Mouse (Mus musculus) midbrain, embryonic 13.5 days (tissue): ENCODE data around the gene Ush2a. TPM values are rescaled to one million over a fixed set of nuclear protein-coding genes. Genes with fewer than 3 reads are reported as not detected.

Source experiments
- ATAC-seq: fragments of 200-750 bp; cut with Nextera tagmentation; 2 replicates; pipeline ENCODE4 v1.8.0; 2017; ENCODE audit warnings: mild to moderate bottlenecking, moderate TSS enrichment, moderate library complexity
- H3K27ac ChIP-seq: fragments of 300-500 bp; sonication (generic); 2 replicates; pipeline ENCODE4 v1.5.1; 2015; ENCODE audit warnings: inconsistent platforms, mild to moderate bottlenecking, moderate library complexity
- H3K27me3 ChIP-seq: fragments of 300-500 bp; sonication (generic); 2 replicates; pipeline ENCODE4 v1.6.1; 2015; ENCODE audit warnings: mild to moderate bottlenecking, inconsistent platforms
- H3K36me3 ChIP-seq: fragments of 300-500 bp; sonication (generic); 2 replicates; pipeline ENCODE4 v1.6.1; 2015; ENCODE audit warnings: mild to moderate bottlenecking, inconsistent platforms
- H3K4me1 ChIP-seq: fragments of 300-500 bp; sonication (generic); replicated peaks from 2 replicates; pipeline ENCODE4 v1.6.1; 2015; ENCODE audit warnings: inconsistent platforms
- H3K4me2 ChIP-seq: fragments of 300-500 bp; sonication (generic); replicated peaks from 2 replicates; pipeline ENCODE4 v1.6.1; 2015; ENCODE audit warnings: moderate library complexity, mild to moderate bottlenecking, inconsistent platforms
- H3K4me3 ChIP-seq: fragments of 300-500 bp; sonication (generic); replicated peaks from 2 replicates; pipeline ENCODE4 v1.5.1; 2015; ENCODE audit warnings: mild to moderate bottlenecking, inconsistent platforms
- H3K9ac ChIP-seq: fragments of 300-500 bp; sonication (generic); replicated peaks from 2 replicates; pipeline ENCODE4 v1.6.1; 2015; ENCODE audit warnings: mild to moderate bottlenecking, inconsistent platforms
- H3K9me3 ChIP-seq: fragments of 300-500 bp; sonication (generic); 2 replicates; pipeline ENCODE4 v1.6.1; 2016; ENCODE audit warnings: mild to moderate bottlenecking, inconsistent platforms
- WGBS: fragments of 180-500 bp; shearing (Covaris S2); methylation state at CpG from one replicate; pipeline ENCODE4 v1.1.7; 2015; 5-methylcytosine and 5-hydroxymethylcytosine counted together
- polyA plus RNA-seq: library from polyadenylated mRNA; unstranded; fragments of >200 nt; fragmentation: Nextera tagmentation; extraction: Ambion mirVana; gene quantifications from 2 replicates; pipeline ENCODE4 v1.2.1, GENCODE M21; 2015

Ush2a gene
- polyA plus RNA-seq, 1 experiment from 2014 or later: 0.13 TPM

DNA sequence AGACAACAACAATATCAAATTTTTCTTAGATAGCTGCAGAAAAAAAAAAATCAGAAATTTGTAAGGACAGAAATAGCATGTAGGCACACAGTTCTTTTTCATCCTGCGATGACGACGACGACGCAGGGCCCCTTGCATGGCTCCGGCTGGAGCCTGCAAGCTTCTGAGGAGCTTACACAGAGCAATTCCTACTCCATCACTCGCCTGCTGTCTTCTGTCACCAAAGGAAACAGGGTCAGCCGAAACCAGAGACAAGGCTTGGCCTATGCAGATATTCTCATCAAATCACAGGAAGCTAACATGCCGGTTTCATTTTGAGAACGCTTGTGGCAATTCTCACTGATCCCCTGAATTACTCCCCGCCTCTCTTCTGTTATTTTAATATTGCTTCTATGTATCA is 604.7 kb downstream of the Ush2a start:
- peaks cover 9% of the 10 kb centered on the region; the same call in 1 of the 2 replicates for H3K4me1 ChIP-seq
- 87% methylated on average over 11 of the region's 11 CpGs for WGBS
- peak overlapping the region; percentile 11; the same call in 1 of the 2 replicates for H3K27ac ChIP-seq
- H3K9ac ChIP-seq: no peak overlapping the region
- H3K4me2 ChIP-seq: no peak overlapping the region
- no peak for ATAC-seq
- no peak overlapping the region for H3K4me3 ChIP-seq
- no peaks in the 10 kb centered on the region for H3K36me3 ChIP-seq
- no peaks in the 10 kb centered on the region for H3K27me3 ChIP-seq
- no peaks in the 10 kb centered on the region for H3K9me3 ChIP-seq

DNA sequence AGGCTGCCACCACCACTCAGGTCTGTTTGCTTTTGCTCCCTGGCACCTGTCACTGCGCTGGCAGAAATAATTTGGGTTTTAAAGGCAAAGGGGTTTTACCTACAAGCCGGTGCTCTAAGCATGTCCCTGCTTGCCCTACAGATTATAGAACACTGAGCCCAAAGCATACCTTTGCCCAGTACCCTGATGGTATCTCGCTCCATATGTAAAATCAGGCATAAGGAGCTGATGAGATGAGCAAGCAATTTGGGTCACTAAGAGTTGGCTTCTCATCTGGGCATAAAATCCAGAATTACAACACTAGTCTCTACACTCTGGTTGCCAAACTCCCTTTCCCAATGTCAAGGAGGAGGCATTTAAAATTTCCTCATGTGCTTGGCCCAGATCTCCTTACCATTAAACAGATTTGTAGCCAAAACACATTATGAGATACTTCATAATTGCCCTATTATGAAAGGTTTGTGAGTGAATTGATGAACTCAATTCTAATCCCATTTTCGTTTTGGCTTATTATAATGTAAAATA is 616.8 kb downstream of the Ush2a start:
- Histone ChIP-seq H3K4me1 (no peaks in the 10 kb centered on the region), H3K9ac (no peak overlapping the region), H3K36me3 (no peaks in the 10 kb centered on the region), H3K27me3 (no peaks in the 10 kb centered on the region), H3K4me3 (no peak overlapping the region), H3K4me2 (no peak overlapping the region), H3K27ac (no peak overlapping the region), H3K9me3 (no peaks in the 10 kb centered on the region)
- 89% methylated on average over 4 of the region's 4 CpGs for WGBS
- no peak for ATAC-seq

DNA sequence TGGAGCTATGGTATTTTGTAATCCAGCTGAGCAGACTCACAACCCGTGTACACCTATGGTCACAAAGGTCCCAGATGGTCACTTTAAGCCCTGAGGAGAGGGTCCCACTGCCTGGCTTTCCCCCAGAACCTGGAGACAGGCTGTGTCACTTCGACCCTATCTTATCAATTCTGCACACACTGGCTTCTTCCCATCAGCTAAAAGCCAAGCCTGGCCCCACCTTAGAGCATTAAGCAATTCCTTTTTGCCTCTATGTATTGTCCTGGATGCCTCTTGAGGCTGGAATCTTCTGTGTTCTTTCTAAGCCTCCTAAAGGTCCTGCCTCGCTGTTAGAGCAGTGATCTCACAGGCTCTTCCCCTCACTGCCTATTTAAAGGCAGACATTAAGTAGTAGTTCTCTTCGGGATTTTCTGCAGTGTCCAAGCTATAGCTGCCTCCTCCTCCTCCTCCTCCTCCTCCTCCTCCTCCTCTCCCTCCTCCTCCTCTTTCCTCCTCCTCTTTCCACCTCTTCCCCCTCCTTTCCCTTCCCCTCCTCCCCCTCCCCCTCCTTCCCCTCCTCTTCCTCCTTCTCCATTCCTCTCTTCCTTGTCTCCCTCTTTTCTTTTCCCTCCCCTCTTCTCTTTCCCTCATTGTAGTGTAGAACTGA is 635.2 kb downstream of the Ush2a start:
- WGBS: 46% methylated on average over 4 of the region's 4 CpGs
- Histone ChIP-seq H3K4me3 (no peak overlapping the region), H3K36me3 (no peaks in the 10 kb centered on the region), H3K9ac (no peak overlapping the region), H3K4me2 (no peak overlapping the region), H3K27ac (no peak overlapping the region), H3K4me1 (no peaks in the 10 kb centered on the region), H3K27me3 (no peaks in the 10 kb centered on the region), H3K9me3 (no peaks in the 10 kb centered on the region)
- ATAC-seq: no peak

DNA sequence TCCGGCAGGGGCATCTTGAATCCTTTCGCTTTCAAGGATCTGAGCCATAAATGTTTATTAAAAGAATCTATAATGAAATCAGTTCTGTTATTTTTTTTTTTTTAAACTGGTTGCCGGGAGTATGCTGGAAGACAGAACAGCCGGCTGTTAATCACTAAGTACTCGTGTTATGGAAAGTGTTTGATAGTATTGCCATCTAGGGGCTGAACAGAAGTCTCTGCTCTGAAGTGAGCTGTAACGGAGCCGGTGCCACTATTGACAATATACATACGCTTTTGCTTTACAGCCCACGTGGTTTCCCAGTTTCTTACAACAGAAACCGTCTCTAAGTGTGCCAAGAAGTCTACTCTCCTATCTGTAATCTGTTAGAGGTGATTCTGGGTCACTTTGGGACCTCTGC is 642.3 kb downstream of the Ush2a start:
- ATAC-seq: peak; percentile 66
- no peak overlapping the region for H3K4me2 ChIP-seq
- WGBS: 53% methylated on average over 10 of the region's 10 CpGs
- H3K9ac ChIP-seq: no peak overlapping the region
- no peaks in the 10 kb centered on the region for H3K9me3 ChIP-seq
- H3K4me1 ChIP-seq: 0 out of 2 replicates have a peak, but pooled peaks cover 3% of the 10 kb centered on the region
- no peaks in the 10 kb centered on the region for H3K27me3 ChIP-seq
- H3K36me3 ChIP-seq: no peaks in the 10 kb centered on the region
- H3K4me3 ChIP-seq: no peak overlapping the region
- no peak overlapping the region for H3K27ac ChIP-seq

DNA sequence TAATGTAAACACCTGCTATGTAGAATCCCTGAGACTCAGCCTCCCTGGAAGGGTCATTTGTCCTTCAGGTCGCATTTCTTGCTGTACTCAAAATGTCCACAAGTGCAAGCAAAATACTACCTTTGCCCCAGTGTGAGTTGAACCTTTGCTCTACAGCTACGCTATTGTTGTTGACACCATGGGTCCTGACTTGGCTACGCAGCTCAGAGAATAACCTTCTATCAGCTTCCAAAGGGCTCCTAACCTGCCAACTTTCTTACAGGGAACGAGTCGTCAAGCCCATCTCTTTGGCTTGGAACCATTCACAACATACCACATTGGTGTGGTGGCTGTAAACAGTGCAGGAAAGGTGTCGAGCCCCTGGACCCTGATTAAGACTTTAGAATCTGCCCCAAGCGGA is 644.4 kb downstream of the Ush2a start:
- ATAC-seq: no peak
- H3K27ac ChIP-seq: no peak overlapping the region
- no peak overlapping the region for H3K4me3 ChIP-seq
- 94% methylated on average over 7 of the region's 7 CpGs for WGBS
- H3K4me2 ChIP-seq: no peak overlapping the region
- H3K27me3 ChIP-seq: no peaks in the 10 kb centered on the region
- no peak overlapping the region for H3K9ac ChIP-seq
- H3K36me3 ChIP-seq: no peaks in the 10 kb centered on the region
- 0 out of 2 replicates have a peak, but pooled peaks cover 3% of the 10 kb centered on the region for H3K4me1 ChIP-seq
- no peaks in the 10 kb centered on the region for H3K9me3 ChIP-seq

DNA sequence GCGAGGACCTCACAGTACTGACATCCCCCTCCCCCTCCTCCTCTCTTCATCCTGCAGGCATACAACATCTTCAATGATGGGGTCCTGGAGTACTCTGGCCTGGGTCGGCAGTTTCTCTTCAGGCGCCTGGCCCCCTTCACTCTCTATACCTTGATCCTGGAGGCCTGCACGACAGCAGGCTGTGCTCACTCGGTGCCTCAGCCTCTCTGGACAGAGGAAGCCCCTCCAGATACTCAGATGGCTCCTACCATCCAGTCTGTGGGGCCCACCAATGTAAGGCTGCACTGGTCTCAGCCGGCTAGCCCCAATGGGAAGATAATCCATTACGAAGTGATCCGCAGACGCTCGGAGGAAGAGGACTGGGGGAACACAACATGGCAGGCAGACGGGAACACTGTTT is 648.8 kb downstream of the Ush2a start:
- 91% methylated on average over 11 of the region's 11 CpGs for WGBS
- H3K36me3 ChIP-seq: no peaks in the 10 kb centered on the region
- H3K4me1 ChIP-seq: no peaks in the 10 kb centered on the region
- no peak overlapping the region for H3K9ac ChIP-seq
- no peak overlapping the region for H3K4me2 ChIP-seq
- ATAC-seq: no peak
- H3K4me3 ChIP-seq: no peak overlapping the region
- H3K9me3 ChIP-seq: no peaks in the 10 kb centered on the region
- no peak overlapping the region for H3K27ac ChIP-seq
- H3K27me3 ChIP-seq: no peaks in the 10 kb centered on the region

GRCm38 (mm10) chr1:188919946-188920345 is 658.1 kb downstream of the Ush2a start:
- Histone ChIP-seq H3K27ac (no peak overlapping the region), H3K36me3 (no peaks in the 10 kb centered on the region), H3K27me3 (no peaks in the 10 kb centered on the region), H3K4me2 (no peak overlapping the region), H3K4me3 (no peak overlapping the region), H3K4me1 (no peaks in the 10 kb centered on the region), H3K9me3 (no peaks in the 10 kb centered on the region), H3K9ac (no peak overlapping the region)
- 41% methylated on average over 1 of the region's 1 CpGs for WGBS
- no peak for ATAC-seq

DNA sequence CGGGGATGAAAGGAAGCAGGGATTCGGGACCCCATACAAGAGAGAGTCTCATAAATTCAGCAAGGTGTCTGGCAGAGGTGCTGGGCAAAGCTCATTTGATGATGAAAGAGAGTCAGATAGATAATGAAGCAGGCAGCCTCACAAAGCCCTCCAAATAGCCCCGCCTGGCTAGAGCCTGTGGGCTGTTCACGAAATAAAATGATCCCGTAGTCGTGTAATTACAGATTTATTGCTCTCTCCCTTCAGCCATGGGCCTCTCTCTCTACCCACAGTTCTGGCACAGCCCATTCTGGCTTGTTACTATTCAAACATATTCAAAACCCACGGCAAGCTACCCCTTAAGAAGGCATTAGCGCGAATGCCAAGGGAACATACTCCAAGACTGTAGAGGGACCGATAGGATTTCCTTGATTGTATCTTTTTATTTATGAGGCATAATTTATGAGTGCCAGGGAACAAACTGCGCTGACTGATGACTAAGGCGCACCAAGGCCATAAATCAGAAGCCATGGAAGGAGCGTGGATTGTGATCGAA is 675.5 kb downstream of the Ush2a start:
- no peak for ATAC-seq
- 81% methylated on average over 14 of the region's 14 CpGs for WGBS
- no peaks in the 10 kb centered on the region for H3K36me3 ChIP-seq
- no peak overlapping the region for H3K4me3 ChIP-seq
- no peaks in the 10 kb centered on the region for H3K27me3 ChIP-seq
- H3K9ac ChIP-seq: no peak overlapping the region
- H3K4me1 ChIP-seq: no peaks in the 10 kb centered on the region
- no peak overlapping the region for H3K4me2 ChIP-seq
- H3K27ac ChIP-seq: no peak overlapping the region
- no peaks in the 10 kb centered on the region for H3K9me3 ChIP-seq

- Histone ChIP-seq H3K9me3 (no peaks in the 10 kb centered on the region), H3K27ac (no peak overlapping the region), H3K27me3 (no peaks in the 10 kb centered on the region), H3K4me2 (no peak overlapping the region), H3K4me3 (no peak overlapping the region), H3K4me1 (no peaks in the 10 kb centered on the region), H3K9ac (no peak overlapping the region), H3K36me3 (no peaks in the 10 kb centered on the region)
- 52% methylated on average over 8 of the region's 8 CpGs for WGBS
- ATAC-seq: no peak
Observed at GRCm38 (mm10) chr1:188945326-188945725, 683.5 kb downstream of the Ush2a start.

DNA sequence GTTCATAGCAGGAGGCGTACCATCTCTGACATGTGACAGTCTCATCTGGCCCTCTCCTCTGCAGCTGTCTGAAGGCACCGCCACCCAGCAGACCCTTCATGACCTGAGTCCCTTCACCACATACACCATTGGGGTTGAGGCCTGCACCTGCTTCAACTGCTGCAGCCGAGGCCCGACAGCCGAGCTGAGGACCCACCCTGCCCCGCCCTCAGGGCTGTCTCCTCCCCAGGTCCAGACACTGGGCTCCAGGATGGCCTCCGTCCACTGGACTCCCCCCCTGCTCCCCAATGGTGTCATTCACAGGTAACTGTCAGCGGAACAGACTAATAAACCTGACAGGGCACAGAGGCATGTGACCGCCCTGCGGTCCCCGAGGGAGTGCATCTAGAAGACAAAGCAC is 685.0 kb downstream of the Ush2a start:
- Histone ChIP-seq H3K9ac (no peak overlapping the region), H3K27ac (no peak overlapping the region), H3K4me3 (no peak overlapping the region), H3K36me3 (no peaks in the 10 kb centered on the region), H3K27me3 (no peaks in the 10 kb centered on the region), H3K4me1 (no peaks in the 10 kb centered on the region), H3K9me3 (no peaks in the 10 kb centered on the region), H3K4me2 (no peak overlapping the region)
- WGBS: 94% methylated on average over 11 of the region's 11 CpGs
- ATAC-seq: no peak

GRCm38 (mm10) chr1:188947794-188948193 is 686.0 kb downstream of the Ush2a start:
- H3K27ac ChIP-seq: no peak overlapping the region
- H3K27me3 ChIP-seq: no peaks in the 10 kb centered on the region
- H3K4me2 ChIP-seq: no peak overlapping the region
- no peak for ATAC-seq
- H3K4me3 ChIP-seq: no peak overlapping the region
- no peaks in the 10 kb centered on the region for H3K36me3 ChIP-seq
- WGBS: 63% methylated on average over 5 of the region's 5 CpGs
- H3K9me3 ChIP-seq: no peaks in the 10 kb centered on the region
- H3K9ac ChIP-seq: no peak overlapping the region
- H3K4me1 ChIP-seq: no peaks in the 10 kb centered on the region

DNA sequence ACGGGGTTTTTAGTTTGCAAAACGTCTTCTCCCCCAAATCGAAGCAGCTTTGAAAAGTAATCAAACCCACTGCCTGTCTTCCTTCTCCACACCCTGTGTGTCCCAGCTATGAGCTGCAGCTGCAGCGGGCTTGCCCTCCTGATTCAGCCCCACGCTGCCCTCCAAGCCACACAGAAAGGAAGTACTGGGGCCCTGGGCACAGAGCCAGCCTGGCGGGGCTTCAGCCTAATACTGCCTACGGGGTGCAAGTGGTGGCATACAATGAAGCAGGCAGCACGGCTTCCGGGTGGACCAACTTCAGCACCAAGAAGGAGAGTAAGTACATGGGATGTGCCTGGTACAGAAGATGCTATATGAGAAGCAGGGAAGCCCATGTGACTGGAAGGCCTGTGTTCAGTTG is 686.5 kb downstream of the Ush2a start:
- Histone ChIP-seq H3K27me3 (no peaks in the 10 kb centered on the region), H3K4me2 (no peak overlapping the region), H3K27ac (no peak overlapping the region), H3K9me3 (no peaks in the 10 kb centered on the region), H3K4me3 (no peak overlapping the region), H3K36me3 (no peaks in the 10 kb centered on the region), H3K9ac (no peak overlapping the region), H3K4me1 (no peaks in the 10 kb centered on the region)
- peak; percentile 48; the same call in 1 of the 2 replicates for ATAC-seq
- WGBS: 79% methylated on average over 9 of the region's 9 CpGs

DNA sequence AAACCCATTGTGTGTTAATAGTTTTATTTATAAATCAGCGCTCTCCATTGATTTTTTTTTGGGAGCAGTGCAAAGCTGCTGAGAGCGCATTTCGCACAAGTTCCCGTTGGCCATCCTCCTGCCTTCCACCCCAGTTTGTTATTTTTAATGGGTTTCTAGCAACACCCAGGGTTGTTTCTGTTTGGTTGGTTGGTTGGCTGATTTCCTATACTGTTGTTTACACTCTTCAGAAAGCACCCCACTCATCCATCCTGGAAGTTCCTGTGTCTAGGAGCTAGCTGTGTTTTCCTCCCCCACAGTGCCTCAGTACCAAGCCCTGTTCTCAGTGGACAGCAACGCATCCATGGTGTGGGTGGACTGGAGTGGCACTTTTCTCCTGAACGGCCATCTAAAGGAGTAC is 689.3 kb downstream of the Ush2a start:
- no peaks in the 10 kb centered on the region for H3K4me1 ChIP-seq
- no peak overlapping the region for H3K4me2 ChIP-seq
- no peak overlapping the region for H3K9ac ChIP-seq
- no peak overlapping the region for H3K4me3 ChIP-seq
- H3K36me3 ChIP-seq: no peaks in the 10 kb centered on the region
- H3K9me3 ChIP-seq: no peaks in the 10 kb centered on the region
- no peaks in the 10 kb centered on the region for H3K27me3 ChIP-seq
- no peak overlapping the region for H3K27ac ChIP-seq
- no peak for ATAC-seq
- 94% methylated on average over 6 of the region's 6 CpGs for WGBS
